Mouse (Mus musculus): Measurements from ENCODE around the gene Neb. TPM values are rescaled to one million over a fixed set of nuclear protein-coding genes. Genes with fewer than 3 reads are reported as not detected.

Gene Neb
- polyA plus RNA-seq (2012; fragmentation: generic; extraction: Trizol) = 60.8 TPM

GRCm38 (mm10) chr2:52378448-52378804 lies at the start of gene Neb:
Gene Neb, minus strand, starts transcription at chr2:52378474.
- H3K79me2 ChIP-seq (ENCODE audit: control insufficient read depth, insufficient read depth) = no peaks in the 10 kb centered on the region
- TF ChIP-seq USF1 (IDR thresholded peaks at IDR 0.05; ENCODE audit: low read depth) = no peak
- TF ChIP-seq TCF12 (IDR thresholded peaks at IDR 0.05; ENCODE audit: insufficient read depth, poor library complexity, severe bottlenecking) = no peak
- no peak for TF ChIP-seq REST (IDR thresholded peaks at IDR 0.05; ENCODE audit: insufficient read depth, insufficient read length)
- TF ChIP-seq MYOG (IDR thresholded peaks at IDR 0.05; ENCODE audit: control insufficient read depth in 1 of 3, insufficient read depth in 1 of 3, insufficient read length in 2 of 3, low read depth in 2 of 3) = no peak
- no peak for TF ChIP-seq MAX (IDR thresholded peaks at IDR 0.05; ENCODE audit: low read depth)
- TF ChIP-seq TCF3 (IDR thresholded peaks at IDR 0.05; ENCODE audit: insufficient read length, low read depth) = no peak
- TF ChIP-seq POLR2A (IDR thresholded peaks at IDR 0.05; ENCODE audit: insufficient read length, low read depth) = no peak
- no peak for TF ChIP-seq SRF (IDR thresholded peaks at IDR 0.05; ENCODE audit: control insufficient read depth, insufficient read length, low read depth)
- no peak for TF ChIP-seq MYOD1 (IDR thresholded peaks at IDR 0.05; ENCODE audit: control insufficient read depth in 1 of 3, insufficient read length in 2 of 3, low read depth in 2 of 3)
- no peak for TF ChIP-seq E2F4 (IDR thresholded peaks at IDR 0.05; ENCODE audit: insufficient read depth)
- TF ChIP-seq POLR2AphosphoS2 (IDR thresholded peaks at IDR 0.05; ENCODE audit: insufficient read length, low read depth) = no peak
- TF ChIP-seq CEBPB (IDR thresholded peaks at IDR 0.05; ENCODE audit: insufficient read depth, poor library complexity, severe bottlenecking) = no peak
- H3ac ChIP-seq (ENCODE audit: control insufficient read depth, insufficient read length) = no peak within 1 kb of the TSS
- H3K36me3 ChIP-seq (ENCODE audit: control insufficient read depth, insufficient read depth) = no peaks in the 10 kb centered on the region
- H3K4me3 ChIP-seq = no peak within 1 kb of the TSS
- no peak within 1 kb of the TSS for H3K4me2 ChIP-seq (ENCODE audit: low read depth)
- no peaks in the 10 kb centered on the region for H3K27me3 ChIP-seq (ENCODE audit: control insufficient read depth, insufficient read depth, insufficient read length)

DNA sequence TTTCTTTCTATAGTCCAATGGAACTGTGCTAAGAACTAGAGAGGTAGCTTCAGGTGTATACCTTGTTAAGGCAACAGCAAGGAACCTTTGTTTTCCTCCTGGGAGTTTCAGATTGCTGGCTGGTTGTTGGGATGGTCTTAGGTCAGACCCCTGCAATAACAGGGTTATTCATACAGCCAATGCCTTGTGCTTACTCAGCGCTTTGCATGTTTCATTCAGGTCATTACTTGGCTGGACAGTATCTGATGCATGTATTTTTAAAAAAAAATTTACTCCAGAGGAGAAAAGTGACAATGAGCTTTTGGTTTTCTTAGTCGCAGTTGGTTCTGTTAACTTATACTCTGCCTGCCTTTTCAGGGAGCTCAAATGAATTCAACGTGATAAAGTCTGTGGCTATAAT lies 49.1 kb upstream of the Neb start:
- Histone ChIP-seq H3ac (ENCODE audit: control insufficient read depth, insufficient read length) (no peak overlapping the region), H3K36me3 (ENCODE audit: control insufficient read depth, insufficient read depth) (no peaks in the 10 kb centered on the region), H3K79me2 (ENCODE audit: control insufficient read depth, insufficient read depth) (peaks cover 20% of the 10 kb centered on the region), H3K4me3 (no peak overlapping the region), H3K4me2 (ENCODE audit: low read depth) (no peak overlapping the region), H3K27me3 (ENCODE audit: control insufficient read depth, insufficient read depth, insufficient read length) (no peaks in the 10 kb centered on the region)
- TF ChIP-seq E2F4 (IDR thresholded peaks at IDR 0.05; ENCODE audit: insufficient read depth) (no peak), MAX (IDR thresholded peaks at IDR 0.05; ENCODE audit: low read depth) (no peak), MYOG (IDR thresholded peaks at IDR 0.05; ENCODE audit: control insufficient read depth in 1 of 3, insufficient read depth in 1 of 3, insufficient read length in 2 of 3, low read depth in 2 of 3) (no peak), TCF12 (IDR thresholded peaks at IDR 0.05; ENCODE audit: insufficient read depth, poor library complexity, severe bottlenecking) (no peak), MYOD1 (IDR thresholded peaks at IDR 0.05; ENCODE audit: control insufficient read depth in 1 of 3, insufficient read length in 2 of 3, low read depth in 2 of 3) (no peak), USF1 (IDR thresholded peaks at IDR 0.05; ENCODE audit: low read depth) (no peak), TCF3 (IDR thresholded peaks at IDR 0.05; ENCODE audit: insufficient read length, low read depth) (no peak), REST (IDR thresholded peaks at IDR 0.05; ENCODE audit: insufficient read depth, insufficient read length) (no peak), POLR2A (IDR thresholded peaks at IDR 0.05; ENCODE audit: insufficient read length, low read depth) (no peak), POLR2AphosphoS2 (IDR thresholded peaks at IDR 0.05; ENCODE audit: insufficient read length, low read depth) (no peak), SRF (IDR thresholded peaks at IDR 0.05; ENCODE audit: control insufficient read depth, insufficient read length, low read depth) (no peak), CEBPB (IDR thresholded peaks at IDR 0.05; ENCODE audit: insufficient read depth, poor library complexity, severe bottlenecking) (no peak)

- no peak overlapping the region for H3K4me2 ChIP-seq (ENCODE audit: low read depth)
- H3K79me2 ChIP-seq (ENCODE audit: control insufficient read depth, insufficient read depth) = peaks cover 34% of the 10 kb centered on the region
- no peaks in the 10 kb centered on the region for H3K36me3 ChIP-seq (ENCODE audit: control insufficient read depth, insufficient read depth)
- TF ChIP-seq CEBPB (IDR thresholded peaks at IDR 0.05; ENCODE audit: insufficient read depth, poor library complexity, severe bottlenecking) (no peak), MYOD1 (IDR thresholded peaks at IDR 0.05; ENCODE audit: control insufficient read depth in 1 of 3, insufficient read length in 2 of 3, low read depth in 2 of 3) (no peak), MYOG (IDR thresholded peaks at IDR 0.05; ENCODE audit: control insufficient read depth in 1 of 3, insufficient read depth in 1 of 3, insufficient read length in 2 of 3, low read depth in 2 of 3) (no peak), POLR2A (IDR thresholded peaks at IDR 0.05; ENCODE audit: insufficient read length, low read depth) (no peak), TCF3 (IDR thresholded peaks at IDR 0.05; ENCODE audit: insufficient read length, low read depth) (no peak), POLR2AphosphoS2 (IDR thresholded peaks at IDR 0.05; ENCODE audit: insufficient read length, low read depth) (no peak), MAX (IDR thresholded peaks at IDR 0.05; ENCODE audit: low read depth) (no peak), REST (IDR thresholded peaks at IDR 0.05; ENCODE audit: insufficient read depth, insufficient read length) (no peak), E2F4 (IDR thresholded peaks at IDR 0.05; ENCODE audit: insufficient read depth) (no peak), USF1 (IDR thresholded peaks at IDR 0.05; ENCODE audit: low read depth) (no peak), SRF (IDR thresholded peaks at IDR 0.05; ENCODE audit: control insufficient read depth, insufficient read length, low read depth) (no peak), TCF12 (IDR thresholded peaks at IDR 0.05; ENCODE audit: insufficient read depth, poor library complexity, severe bottlenecking) (no peak)
- H3K27me3 ChIP-seq (ENCODE audit: control insufficient read depth, insufficient read depth, insufficient read length) = no peaks in the 10 kb centered on the region
- H3K4me3 ChIP-seq = no peak overlapping the region
- H3ac ChIP-seq (ENCODE audit: control insufficient read depth, insufficient read length) = no peak overlapping the region
These were observed 47.8 kb upstream of the Neb start for GRCm38 (mm10) chr2:52426041-52426440.

DNA sequence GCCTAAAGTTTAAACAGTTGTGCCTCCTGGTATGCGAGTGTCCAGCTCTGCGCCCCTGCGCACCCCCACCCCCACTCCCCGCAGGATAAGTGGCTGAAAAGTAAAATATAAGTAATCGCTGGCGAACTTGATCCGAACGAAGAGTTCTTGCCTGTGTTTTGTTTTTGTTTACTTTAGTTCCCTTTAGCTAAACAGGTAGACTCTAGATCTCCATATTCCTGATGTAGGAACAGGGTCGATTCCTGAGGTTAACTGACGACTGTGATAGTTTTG lies 47.2 kb upstream of the Neb start:
- peak overlapping the region; percentile 72 for H3K4me2 ChIP-seq (ENCODE audit: low read depth)
- H3K36me3 ChIP-seq (ENCODE audit: control insufficient read depth, insufficient read depth) = no peaks in the 10 kb centered on the region
- H3K27me3 ChIP-seq (ENCODE audit: control insufficient read depth, insufficient read depth, insufficient read length) = no peaks in the 10 kb centered on the region
- TF ChIP-seq MAX (IDR thresholded peaks at IDR 0.05; ENCODE audit: low read depth) (no peak), CEBPB (IDR thresholded peaks at IDR 0.05; ENCODE audit: insufficient read depth, poor library complexity, severe bottlenecking) (no peak), MYOG (IDR thresholded peaks at IDR 0.05; ENCODE audit: control insufficient read depth in 1 of 3, insufficient read depth in 1 of 3, insufficient read length in 2 of 3, low read depth in 2 of 3) (no peak), USF1 (IDR thresholded peaks at IDR 0.05; ENCODE audit: low read depth) (no peak), REST (IDR thresholded peaks at IDR 0.05; ENCODE audit: insufficient read depth, insufficient read length) (no peak), E2F4 (IDR thresholded peaks at IDR 0.05; ENCODE audit: insufficient read depth) (no peak), MYOD1 (IDR thresholded peaks at IDR 0.05; ENCODE audit: control insufficient read depth in 1 of 3, insufficient read length in 2 of 3, low read depth in 2 of 3) (no peak), POLR2A (IDR thresholded peaks at IDR 0.05; ENCODE audit: insufficient read length, low read depth) (no peak), TCF12 (IDR thresholded peaks at IDR 0.05; ENCODE audit: insufficient read depth, poor library complexity, severe bottlenecking) (no peak)
- H3ac ChIP-seq (ENCODE audit: control insufficient read depth, insufficient read length) = no peak overlapping the region
- peaks cover 40% of the 10 kb centered on the region for H3K79me2 ChIP-seq (ENCODE audit: control insufficient read depth, insufficient read depth)
- H3K4me3 ChIP-seq = peak overlapping the region; percentile 59
